ENCODE assay signal across 20 mouse cellular contexts in genomic region chr11:86910244-86910643, GRCm38 (mm10).
DNase-seq lines count a peak whose midpoint lies in the region; TF ChIP-seq lines count a peak whose summit lies in the region.
"Had no signal": no experiment of that assay in that cellular context is flagged by ENCODE, and none has a peak within 500 bp of the region (broad histone marks: within the 10 kb centered on the region; RNA-seq: fewer than 3 reads in every experiment).

No protein-coding gene starts in this region.

- dilution Hi-C loops in CH12.LX (cut with MboI; ENCODE audit: extremely low pct_ligation_motif_present, extremely low pct_unique_long_range_greater_than_20kb, low sequenced_read_pairs), result no loop called here

- no peak overlapping the region for H3K27ac ChIP-seq in CH12.LX (ENCODE audit: insufficient read depth, low read depth)

- peak overlapping the region; percentile 65; the same call in 1 of the 2 replicates for H3K4me2 ChIP-seq in CH12.LX (ENCODE audit: insufficient read depth, low read depth, poor library complexity, severe bottlenecking)

- in situ Hi-C loops in CH12.LX (cut with MboI; ENCODE audit: low pct_ligation_motif_present, low pct_unique_long_range_greater_than_20kb, low sequenced_read_pairs), result no loop called here

- H3K36me3 ChIP-seq in CH12.LX (replicated peaks in 1 of 2; ENCODE audit: control insufficient read depth in 1 of 2, insufficient read depth in 1 of 2, low read length in 1 of 2), result no peaks in the 10 kb centered on the region
- no peaks in the 10 kb centered on the region for H3K36me3 ChIP-seq in splenic B cell, adult 2 months (ENCODE audit: control insufficient read depth, insufficient read depth, low read length, poor library complexity, severe bottlenecking)
- H3K36me3 ChIP-seq: G1E had no signal

- no peak overlapping the region for H3K9ac ChIP-seq in CH12.LX (ENCODE audit: insufficient read depth, low read depth)

- H3K4me3 ChIP-seq in CH12.LX (replicated peaks in 1 of 3; ENCODE audit: low read depth in 2 of 3, low read length in 2 of 3, poor library complexity in 1 of 3), result no peak overlapping the region

- no peak for TF ChIP-seq CTCF in CH12.LX (conservative IDR thresholded peaks at IDR 0.05 in 1 of 2, IDR thresholded peaks at IDR 0.05 in 1 of 2; ENCODE audit: low read depth in 2 of 2, low read length in 2 of 2)

- DNase-seq in A20 (ENCODE audit: low read depth, low spot score) (peak; percentile 73), CH12.LX (ENCODE audit: extremely low read depth) (peak; percentile 74)
- DNase-seq in splenic B cell, adult 2 months (ENCODE audit: low read depth, low spot score), result peak; percentile 30
- DNase-seq in left cerebral cortex, adult 8-10 months (ENCODE audit: low spot score in 2 of 2), result no peak
- DNase-seq in spleen, adult 12 weeks (ENCODE audit: low spot score), result no peak
- DNase-seq in adrenal gland, adult 8-10 months, result no peak
- DNase-seq: adrenal gland, adult 2 months; adrenal gland, postnatal 10 days; adrenal gland, postnatal 14 days; adrenal gland, postnatal 25 days; adrenal gland, postnatal 36 days; B cell, adult 2 months; cerebellum, adult 11 months; cerebellum, adult 11-12 months; cerebellum, adult 18-20 months; cerebellum, adult 2 months; cerebellum, adult 8-10 months; cerebellum, adult 9-10 months had no signal

- H3K27me3 ChIP-seq in CH12.LX (replicated peaks), result peaks cover 3% of the 10 kb centered on the region
- no peaks in the 10 kb centered on the region; the same call in 1 of the 2 replicates for H3K27me3 ChIP-seq in splenic B cell, adult 2 months (ENCODE audit: control insufficient read depth, insufficient read depth, low read length, poor library complexity, severe bottlenecking)
- H3K27me3 ChIP-seq: Patski had no signal

- TF ChIP-seq EP300 in CH12.LX (IDR thresholded peaks at IDR 0.05; ENCODE audit: low read length), result peak; percentile 90

- no peaks in the 10 kb centered on the region for H3K9me3 ChIP-seq in CH12.LX (replicated peaks; ENCODE audit: low read length)
- H3K9me3 ChIP-seq: G1E had no signal

- TF ChIP-seq RAD21 in CH12.LX (IDR thresholded peaks at IDR 0.05; ENCODE audit: low read depth, low read length), result no peak

- H3K79me2 ChIP-seq in CH12.LX (replicated peaks; ENCODE audit: control insufficient read depth, extremely low read depth, insufficient read depth, poor library complexity, severe bottlenecking), result no peaks in the 10 kb centered on the region

- no peak for TF ChIP-seq POLR2A in CH12.LX (IDR thresholded peaks at IDR 0.05; ENCODE audit: low read depth, low read length)

- peaks cover 5 to 48% of the 10 kb centered on the region in 2 experiments for H3K4me1 ChIP-seq in CH12.LX (ENCODE audit: control insufficient read depth in 1 of 2, insufficient read depth in 2 of 2)

TF ChIP-seq in CH12.LX, 34 proteins besides CTCF, POLR2A, EP300 and RAD21:
- TF ChIP-seq RCOR1 (conservative IDR thresholded peaks at IDR 0.05; ENCODE audit: low read depth, low read length) (peak; percentile 28; the same call in 1 of the 2 replicates), UBTF (IDR thresholded peaks at IDR 0.05; ENCODE audit: low read depth, low read length) (no peak), ZKSCAN1 (IDR thresholded peaks at IDR 0.05; ENCODE audit: borderline replicate concordance, low read depth, low read length) (no peak), JUND (conservative IDR thresholded peaks at IDR 0.05; ENCODE audit: low read depth, low read length) (peak; percentile 65; the same call in 1 of the 2 replicates), HCFC1 (IDR thresholded peaks at IDR 0.05; ENCODE audit: low read depth, low read length) (no peak), USF2 (conservative IDR thresholded peaks at IDR 0.05; ENCODE audit: low read depth, low read length) (no peak), MXI1 (IDR thresholded peaks at IDR 0.05; ENCODE audit: low read depth, low read length) (peak; percentile 33; the same call in 1 of the 2 replicates), NRF1 (IDR thresholded peaks at IDR 0.05; ENCODE audit: low read depth, low read length) (no peak), MEF2A (IDR thresholded peaks at IDR 0.05; ENCODE audit: borderline replicate concordance, low read depth, low read length) (peak; percentile 70), SMC3 (IDR thresholded peaks at IDR 0.05; ENCODE audit: low read depth, low read length) (no peak), MAZ (IDR thresholded peaks at IDR 0.05; ENCODE audit: low read depth, low read length) (0 out of 2 replicates have a peak, but pooled peaks have one; percentile 41), BHLHE40 (IDR thresholded peaks at IDR 0.05; ENCODE audit: low read depth, low read length) (peak; percentile 88), E2F4 (IDR thresholded peaks at IDR 0.05; ENCODE audit: insufficient replicate concordance, low read depth, low read length) (no peak), NELFE (IDR thresholded peaks at IDR 0.05; ENCODE audit: low read depth, low read length) (no peak), ELF1 (IDR thresholded peaks at IDR 0.05; ENCODE audit: low read depth, low read length) (no peak), ZC3H11A (IDR thresholded peaks at IDR 0.05; ENCODE audit: low read depth, low read length) (no peak), JUN (IDR thresholded peaks at IDR 0.05; ENCODE audit: insufficient read depth, low read depth, low read length) (0 out of 2 replicates have a peak, but pooled peaks have one; percentile 34), ZNF384 (IDR thresholded peaks at IDR 0.05; ENCODE audit: low read depth, low read length) (peak; percentile 87), MAX (IDR thresholded peaks at IDR 0.05; ENCODE audit: low read length) (no peak), ETS1 (conservative IDR thresholded peaks at IDR 0.05; ENCODE audit: low read depth, low read length) (peak; percentile 72; the same call in 1 of the 2 replicates), GABPA (IDR thresholded peaks at IDR 0.05; ENCODE audit: insufficient replicate concordance, low read depth, low read length) (no peak), POLR2AphosphoS2 (IDR thresholded peaks at IDR 0.05; ENCODE audit: low read depth, low read length) (no peak), SIN3A (IDR thresholded peaks at IDR 0.05; ENCODE audit: low read length) (peak; percentile 74; the same call in 1 of the 2 replicates), MYC (IDR thresholded peaks at IDR 0.05; ENCODE audit: low read depth, low read length) (0 out of 2 replicates have a peak, but pooled peaks have one; percentile 27), MAFK (IDR thresholded peaks at IDR 0.05; ENCODE audit: insufficient replicate concordance, low read length) (peak; percentile 83), CHD2 (IDR thresholded peaks at IDR 0.05; ENCODE audit: low read length) (no peak), TBP (conservative IDR thresholded peaks at IDR 0.05; ENCODE audit: low read depth, low read length) (no peak), TCF12 (IDR thresholded peaks at IDR 0.05; ENCODE audit: low read depth, low read length) (peak; percentile 79), USF1 (IDR thresholded peaks at IDR 0.05; ENCODE audit: low read depth, low read length) (no peak), KAT2A (IDR thresholded peaks at IDR 0.05; ENCODE audit: insufficient replicate concordance, low read length) (no peak), CHD1 (IDR thresholded peaks at IDR 0.05; ENCODE audit: low read depth, low read length) (no peak), IRF4 (IDR thresholded peaks at IDR 0.05; ENCODE audit: low read depth, low read length) (peak; percentile 88), ZMIZ1 (IDR thresholded peaks at IDR 0.05; ENCODE audit: low read depth, low read length) (no peak), PAX5 (IDR thresholded peaks at IDR 0.05; ENCODE audit: low read length) (no peak)

Comparison
In these comparisons a context has a peak if more than half of its experiments do, and no peak if none do; other contexts are left out.
1. DNase-seq: peak in A20 (single experiment), CH12.LX (single experiment) and splenic B cell, adult 2 months (single experiment); none in left cerebral cortex, adult 8-10 months (0 of 2), spleen, adult 12 weeks (single experiment) and adrenal gland, adult 8-10 months (single experiment).